Mouse (Mus musculus): ENCODE results near the gene Chek1.

GRCm38 (mm10) chr9:36768156-36769047, 41.5 kb upstream of the Chek1 start:
- TF ChIP-seq CTCF (conservative IDR thresholded peaks at IDR 0.05; ENCODE audit: low read length) (no peak), NANOG (IDR thresholded peaks at IDR 0.05; ENCODE audit: borderline replicate concordance, low read length) (no peak), POU5F1 (IDR thresholded peaks at IDR 0.05; ENCODE audit: borderline replicate concordance, low read length) (no peak)

All from E14TG2a.4 (cell line).